Mouse (Mus musculus) left cerebral cortex, adult 18-20 months (tissue): ENCODE results near the gene Rai14. TPM values are rescaled to one million over a fixed set of nuclear protein-coding genes. Genes with fewer than 3 reads are reported as not detected.

Experiments
- DNase-seq, 2 experiments: peaks; one replicate each; pipeline ENCODE4 v3.0.0; 2021 to 2022; ENCODE audit warnings: low spot score in 2 of 2, mixed read lengths in 1 of 2
- total RNA-seq, 2 experiments: library from RNA; stranded (reverse); gene quantifications; 2 replicates each; pipeline ENCODE4 v1.2.3; 2021

Rai14 gene
- total RNA-seq, 2 experiments from 2014 or later: 7.3 to 11.1 TPM

GRCm38 (mm10) chr15:10623571-10624227, 90.7 kb downstream of the Rai14 start:
- DNase-seq: no peak

- DNase-seq: peak; percentile 38 to 67
Measured at GRCm38 (mm10) chr15:10621194-10621593, 93.2 kb downstream of the Rai14 start.

GRCm38 (mm10) chr15:10619678-10620077, 94.7 kb downstream of the Rai14 start:
- DNase-seq: no peak

- no peak for DNase-seq
Measured at GRCm38 (mm10) chr15:10618276-10618675, 96.1 kb downstream of the Rai14 start.

GRCm38 (mm10) chr15:10616001-10616400, 98.4 kb downstream of the Rai14 start:
- DNase-seq: no peak

- DNase-seq: no peak
Measured at GRCm38 (mm10) chr15:10611040-10611439, 103.4 kb downstream of the Rai14 start.

- DNase-seq: no peak
Measured at GRCm38 (mm10) chr15:10609107-10609506, 105.3 kb downstream of the Rai14 start.

- no peak for DNase-seq
Measured at GRCm38 (mm10) chr15:10608508-10609098, 105.8 kb downstream of the Rai14 start.

- DNase-seq: no peak
Measured at GRCm38 (mm10) chr15:10599413-10599812, 115.0 kb downstream of the Rai14 start.

- no peak for DNase-seq
Measured at GRCm38 (mm10) chr15:10598259-10599225, 115.9 kb downstream of the Rai14 start.

GRCm38 (mm10) chr15:10596871-10597270, 117.6 kb downstream of the Rai14 start:
- no peak for DNase-seq

- DNase-seq: no peak
Measured at GRCm38 (mm10) chr15:10595408-10595807, 119.0 kb downstream of the Rai14 start.

- DNase-seq: no peak
Measured at GRCm38 (mm10) chr15:10594910-10595309, 119.5 kb downstream of the Rai14 start.

- no peak for DNase-seq
Measured at GRCm38 (mm10) chr15:10593094-10593493, 121.3 kb downstream of the Rai14 start.

GRCm38 (mm10) chr15:10586565-10586964, 127.9 kb downstream of the Rai14 start:
- DNase-seq: no peak

- DNase-seq: no peak
Measured at GRCm38 (mm10) chr15:10584359-10585187, 129.9 kb downstream of the Rai14 start.

- no peak for DNase-seq
Measured at GRCm38 (mm10) chr15:10583408-10583807, 131.0 kb downstream of the Rai14 start.

GRCm38 (mm10) chr15:10579159-10579558, 135.3 kb downstream of the Rai14 start:
- DNase-seq: no peak

GRCm38 (mm10) chr15:10566486-10566885, 147.9 kb downstream of the Rai14 start:
- no peak for DNase-seq

- no peak for DNase-seq
Measured at GRCm38 (mm10) chr15:10564201-10564600, 150.2 kb downstream of the Rai14 start.

- no peak for DNase-seq
Measured at GRCm38 (mm10) chr15:10562281-10562680, 152.1 kb downstream of the Rai14 start.
